Mouse (Mus musculus): ENCODE data around the gene Gm28047. TPM values are rescaled to one million over a fixed set of nuclear protein-coding genes. Genes with fewer than 3 reads are reported as not detected.

Gene Gm28047
- polyA plus RNA-seq, 1 experiment from 2014 or later, result not detected

- H3K4me1 ChIP-seq (ENCODE audit: control insufficient read depth, insufficient read depth, low read length), result no peaks in the 10 kb centered on the region
- no peaks in the 10 kb centered on the region for H3K9me3 ChIP-seq (ENCODE audit: control insufficient read depth, low read depth, low read length)
- H3K27me3 ChIP-seq (ENCODE audit: control insufficient read depth, insufficient read depth, low read length), result no peaks in the 10 kb centered on the region
- no peak overlapping the region for H3K27ac ChIP-seq (ENCODE audit: low read length)
- H3K4me2 ChIP-seq (replicated peaks; ENCODE audit: low read depth, low read length), result no peak overlapping the region
- peaks cover 69% of the 10 kb centered on the region for H3K36me3 ChIP-seq (ENCODE audit: control insufficient read depth, insufficient read depth, low read length)
- no peak overlapping the region for H3K4me3 ChIP-seq (ENCODE audit: low read depth, low read length)
- no peak for ATAC-seq (ENCODE audit: insufficient number of reproducible peaks, insufficient read depth, low FRiP score, low read depth)
- 85% methylated on average over 4 of the region's 4 CpGs for WGBS
- H3K9ac ChIP-seq (replicated peaks; ENCODE audit: low read depth, low read length), result no peak overlapping the region
Observed at GRCm38 (mm10) chr15:102531586-102531985, 93.3 kb downstream of the Gm28047 start.

- no peak overlapping the region for H3K4me3 ChIP-seq (ENCODE audit: low read depth, low read length)
- 81% methylated on average over 4 of the region's 4 CpGs for WGBS
- peaks cover 62% of the 10 kb centered on the region for H3K36me3 ChIP-seq (ENCODE audit: control insufficient read depth, insufficient read depth, low read length)
Observed at GRCm38 (mm10) chr15:102530566-102530965, 94.3 kb downstream of the Gm28047 start.

GRCm38 (mm10) chr15:102528396-102528795 is 96.5 kb downstream of the Gm28047 start:
- H3K4me1 ChIP-seq (ENCODE audit: control insufficient read depth, insufficient read depth, low read length), result no peaks in the 10 kb centered on the region
- no peak for ATAC-seq (ENCODE audit: insufficient number of reproducible peaks, insufficient read depth, low FRiP score, low read depth)
- no peak overlapping the region for H3K9ac ChIP-seq (replicated peaks; ENCODE audit: low read depth, low read length)
- H3K27ac ChIP-seq (ENCODE audit: low read length), result no peak overlapping the region
- 96% methylated on average over 1 of the region's 1 CpGs for WGBS
- no peak overlapping the region for H3K4me3 ChIP-seq (ENCODE audit: low read depth, low read length)
- no peak overlapping the region for H3K4me2 ChIP-seq (replicated peaks; ENCODE audit: low read depth, low read length)
- peaks cover 58% of the 10 kb centered on the region for H3K36me3 ChIP-seq (ENCODE audit: control insufficient read depth, insufficient read depth, low read length)
- no peaks in the 10 kb centered on the region for H3K27me3 ChIP-seq (ENCODE audit: control insufficient read depth, insufficient read depth, low read length)
- H3K9me3 ChIP-seq (ENCODE audit: control insufficient read depth, low read depth, low read length), result no peaks in the 10 kb centered on the region

More at GRCm38 (mm10) chr15:102530566-102530965, 94.3 kb downstream of the Gm28047 start:
- H3K4me1 ChIP-seq (ENCODE audit: control insufficient read depth, insufficient read depth, low read length), result no peaks in the 10 kb centered on the region
- H3K27ac ChIP-seq (ENCODE audit: low read length), result no peak overlapping the region
- ATAC-seq (ENCODE audit: insufficient number of reproducible peaks, insufficient read depth, low FRiP score, low read depth), result no peak
- H3K27me3 ChIP-seq (ENCODE audit: control insufficient read depth, insufficient read depth, low read length), result no peaks in the 10 kb centered on the region
- no peak overlapping the region for H3K4me2 ChIP-seq (replicated peaks; ENCODE audit: low read depth, low read length)
- no peaks in the 10 kb centered on the region for H3K9me3 ChIP-seq (ENCODE audit: control insufficient read depth, low read depth, low read length)
- H3K9ac ChIP-seq (replicated peaks; ENCODE audit: low read depth, low read length), result no peak overlapping the region

GRCm38 (mm10) chr15:102527936-102528335 is 96.9 kb downstream of the Gm28047 start:
- H3K27ac ChIP-seq (ENCODE audit: low read length), result no peak overlapping the region
- H3K4me1 ChIP-seq (ENCODE audit: control insufficient read depth, insufficient read depth, low read length), result no peaks in the 10 kb centered on the region
- H3K4me3 ChIP-seq (ENCODE audit: low read depth, low read length), result no peak overlapping the region
- WGBS, result 77% methylated on average over 3 of the region's 3 CpGs
- no peak for ATAC-seq (ENCODE audit: insufficient number of reproducible peaks, insufficient read depth, low FRiP score, low read depth)
- H3K27me3 ChIP-seq (ENCODE audit: control insufficient read depth, insufficient read depth, low read length), result no peaks in the 10 kb centered on the region
- H3K36me3 ChIP-seq (ENCODE audit: control insufficient read depth, insufficient read depth, low read length), result peaks cover 53% of the 10 kb centered on the region
- no peaks in the 10 kb centered on the region for H3K9me3 ChIP-seq (ENCODE audit: control insufficient read depth, low read depth, low read length)
- no peak overlapping the region for H3K9ac ChIP-seq (replicated peaks; ENCODE audit: low read depth, low read length)
- H3K4me2 ChIP-seq (replicated peaks; ENCODE audit: low read depth, low read length), result no peak overlapping the region

- no peak overlapping the region for H3K4me2 ChIP-seq (replicated peaks; ENCODE audit: low read depth, low read length)
- 79% methylated on average over 6 of the region's 6 CpGs for WGBS
- H3K36me3 ChIP-seq (ENCODE audit: control insufficient read depth, insufficient read depth, low read length), result peaks cover 54% of the 10 kb centered on the region
- no peak for ATAC-seq (ENCODE audit: insufficient number of reproducible peaks, insufficient read depth, low FRiP score, low read depth)
- no peak overlapping the region for H3K27ac ChIP-seq (ENCODE audit: low read length)
- no peak overlapping the region for H3K4me3 ChIP-seq (ENCODE audit: low read depth, low read length)
- H3K4me1 ChIP-seq (ENCODE audit: control insufficient read depth, insufficient read depth, low read length), result no peaks in the 10 kb centered on the region
- H3K9ac ChIP-seq (replicated peaks; ENCODE audit: low read depth, low read length), result no peak overlapping the region
- H3K9me3 ChIP-seq (ENCODE audit: control insufficient read depth, low read depth, low read length), result no peaks in the 10 kb centered on the region
- H3K27me3 ChIP-seq (ENCODE audit: control insufficient read depth, insufficient read depth, low read length), result no peaks in the 10 kb centered on the region
Observed at GRCm38 (mm10) chr15:102526111-102527002, 98.5 kb downstream of the Gm28047 start.

GRCm38 (mm10) chr15:102524892-102525485 is 99.9 kb downstream of the Gm28047 start, which contains the start of gene Npff:
TSS of gene Npff (minus strand) at chr15:102524942.
- 0 out of 2 replicates have a peak, but pooled peaks cover 2% of the 10 kb centered on the region for H3K4me1 ChIP-seq (ENCODE audit: control insufficient read depth, insufficient read depth, low read length)
- ATAC-seq (ENCODE audit: insufficient number of reproducible peaks, insufficient read depth, low FRiP score, low read depth), result no peak

GRCm38 (mm10) chr15:102521480-102521879 is 103.4 kb downstream of the Gm28047 start:
- WGBS, result 74% methylated on average over 4 of the region's 4 CpGs
- Histone ChIP-seq H3K36me3 (ENCODE audit: control insufficient read depth, insufficient read depth, low read length) (peaks cover 29% of the 10 kb centered on the region; the same call in 1 of the 2 replicates), H3K4me1 (ENCODE audit: control insufficient read depth, insufficient read depth, low read length) (0 out of 2 replicates have a peak, but pooled peaks cover 9% of the 10 kb centered on the region), H3K27me3 (ENCODE audit: control insufficient read depth, insufficient read depth, low read length) (no peaks in the 10 kb centered on the region), H3K4me3 (ENCODE audit: low read depth, low read length) (no peak overlapping the region), H3K9me3 (ENCODE audit: control insufficient read depth, low read depth, low read length) (no peaks in the 10 kb centered on the region), H3K27ac (ENCODE audit: low read length) (no peak overlapping the region), H3K9ac (replicated peaks; ENCODE audit: low read depth, low read length) (no peak overlapping the region), H3K4me2 (replicated peaks; ENCODE audit: low read depth, low read length) (no peak overlapping the region)
- no peak for ATAC-seq (ENCODE audit: insufficient number of reproducible peaks, insufficient read depth, low FRiP score, low read depth)

More at GRCm38 (mm10) chr15:102524892-102525485, 99.9 kb downstream of the Gm28047 start, which contains the start of gene Npff:
- peaks cover 51% of the 10 kb centered on the region for H3K36me3 ChIP-seq (ENCODE audit: control insufficient read depth, insufficient read depth, low read length)
- no peak within 1 kb of the TSS for H3K9ac ChIP-seq (replicated peaks; ENCODE audit: low read depth, low read length)
- no peak within 1 kb of the TSS for H3K4me2 ChIP-seq (replicated peaks; ENCODE audit: low read depth, low read length)
- no peak within 1 kb of the TSS for H3K4me3 ChIP-seq (ENCODE audit: low read depth, low read length)
- no peaks in the 10 kb centered on the region for H3K27me3 ChIP-seq (ENCODE audit: control insufficient read depth, insufficient read depth, low read length)
- no peaks in the 10 kb centered on the region for H3K9me3 ChIP-seq (ENCODE audit: control insufficient read depth, low read depth, low read length)
- H3K27ac ChIP-seq (ENCODE audit: low read length), result no peak within 1 kb of the TSS
- 4% methylated on average over 3 of the region's 3 CpGs for WGBS

GRCm38 (mm10) chr15:102520416-102520815 is 104.5 kb downstream of the Gm28047 start:
- ATAC-seq (ENCODE audit: insufficient number of reproducible peaks, insufficient read depth, low FRiP score, low read depth), result no peak
- 70% methylated on average over 4 of the region's 4 CpGs for WGBS
- H3K4me2 ChIP-seq (replicated peaks; ENCODE audit: low read depth, low read length), result no peak overlapping the region
- H3K4me1 ChIP-seq (ENCODE audit: control insufficient read depth, insufficient read depth, low read length), result peaks cover 13% of the 10 kb centered on the region; the same call in 1 of the 2 replicates
- no peaks in the 10 kb centered on the region for H3K27me3 ChIP-seq (ENCODE audit: control insufficient read depth, insufficient read depth, low read length)
- H3K27ac ChIP-seq (ENCODE audit: low read length), result no peak overlapping the region
- no peak overlapping the region for H3K9ac ChIP-seq (replicated peaks; ENCODE audit: low read depth, low read length)
- no peak overlapping the region for H3K4me3 ChIP-seq (ENCODE audit: low read depth, low read length)
- H3K36me3 ChIP-seq (ENCODE audit: control insufficient read depth, insufficient read depth, low read length), result peaks cover 26% of the 10 kb centered on the region; the same call in 1 of the 2 replicates
- H3K9me3 ChIP-seq (ENCODE audit: control insufficient read depth, low read depth, low read length), result no peaks in the 10 kb centered on the region

Measured in stomach, embryonic 14.5 days (tissue).